Mouse (Mus musculus) embryonic facial prominence, embryonic 10.5 days (tissue): ENCODE results near the gene Mbl1. TPM values are rescaled to one million over a fixed set of nuclear protein-coding genes. Genes with fewer than 3 reads are reported as not detected.
A peak's percentile ranks its signal among the peaks of the same experiment; 100 is the strongest.

Experiments used
- DNase-seq: peaks from one replicate; pipeline ENCODE4 v3.0.0-alpha.2; 2017; ENCODE audit warnings: low spot score
- H3K27ac ChIP-seq: fragments of 300-500 bp; sonication (generic); replicated peaks from 2 replicates; pipeline ENCODE4 v1.5.1; 2016; ENCODE audit warnings: mild to moderate bottlenecking
- H3K27me3 ChIP-seq: fragments of 300-500 bp; sonication (generic); replicated peaks from 2 replicates; pipeline ENCODE4 v1.6.1; 2016; ENCODE audit warnings: low read depth, mild to moderate bottlenecking; ENCODE audit not compliant: poor library complexity, severe bottlenecking
- H3K36me3 ChIP-seq: fragments of 300-500 bp; sonication (generic); replicated peaks from 2 replicates; pipeline ENCODE4 v1.6.1; 2016; ENCODE audit warnings: mild to moderate bottlenecking, moderate library complexity
- H3K4me1 ChIP-seq: fragments of 300-500 bp; sonication (generic); 2 replicates; pipeline ENCODE4 v1.6.1; 2016
- H3K4me3 ChIP-seq: fragments of 300-500 bp; sonication (generic); 2 replicates; pipeline ENCODE4 v1.5.1; 2016; ENCODE audit warnings: mild to moderate bottlenecking, moderate library complexity
- H3K9me3 ChIP-seq: fragments of 300-500 bp; sonication (generic); 2 replicates; pipeline ENCODE4 v1.6.1; 2016; ENCODE audit warnings: mild to moderate bottlenecking
- WGBS: fragments of 180-500 bp; shearing (Covaris S2); methylation state at CpG from one replicate; pipeline ENCODE4 v1.1.7; 2016; 5-methylcytosine and 5-hydroxymethylcytosine counted together
- polyA plus RNA-seq: library from polyadenylated mRNA; unstranded; fragments of >200 nt; fragmentation: Nextera tagmentation; extraction: Ambion mirVana; gene quantifications from 2 replicates; pipeline ENCODE4 v1.2.1, GENCODE M21; 2016

Mbl1 gene
- polyA plus RNA-seq, 1 experiment from 2014 or later, result not detected

DNA sequence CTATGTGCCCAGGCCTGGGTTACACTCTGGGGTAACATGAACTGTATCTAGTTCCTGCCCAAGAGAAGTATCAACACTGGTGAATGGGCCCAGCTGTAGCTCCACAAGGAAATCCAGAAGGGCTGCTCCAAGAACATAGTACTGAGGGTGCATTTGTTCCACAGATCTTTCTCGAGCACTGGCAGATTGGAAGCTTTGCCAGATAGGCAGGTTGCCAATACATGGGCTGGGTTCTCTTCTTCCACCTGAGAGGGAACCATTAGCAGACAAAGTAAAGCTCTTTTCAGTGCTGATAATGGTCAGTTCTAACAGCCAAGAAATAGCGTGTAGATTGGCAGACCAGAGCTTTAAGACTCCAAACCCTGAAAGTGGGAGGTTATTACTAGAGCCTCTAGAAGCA lies 3.9 kb upstream of the Mbl1 start:
- H3K9me3 ChIP-seq, result no peaks in the 10 kb centered on the region
- WGBS, result 83% methylated on average over 2 of the region's 2 CpGs
- no peak overlapping the region for H3K4me3 ChIP-seq
- H3K27me3 ChIP-seq, result no peaks in the 10 kb centered on the region
- no peak overlapping the region for H3K27ac ChIP-seq
- H3K4me1 ChIP-seq, result no peaks in the 10 kb centered on the region
- no peak for DNase-seq
- no peaks in the 10 kb centered on the region for H3K36me3 ChIP-seq

DNA sequence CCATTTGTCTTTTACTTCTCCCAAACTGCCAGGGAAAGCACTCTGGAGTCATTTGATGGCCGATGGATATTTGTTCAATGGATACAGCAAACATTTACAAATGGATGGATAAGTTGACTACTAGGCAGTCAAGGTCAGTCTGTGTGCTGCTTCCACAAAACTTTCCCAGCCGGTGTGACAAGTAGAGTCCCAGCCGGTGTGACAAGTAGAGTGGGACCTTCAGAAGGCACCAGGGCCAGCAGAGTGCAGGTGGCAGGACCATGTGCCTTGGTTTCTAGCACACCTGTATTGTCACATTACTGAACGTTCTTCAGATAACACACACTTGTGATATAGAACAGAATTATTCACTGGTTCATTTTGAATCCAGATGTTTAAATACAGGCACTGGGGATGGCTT lies 8.8 kb downstream of the Mbl1 start:
- 90% methylated on average over 4 of the region's 4 CpGs for WGBS
- DNase-seq, result no peak
- Histone ChIP-seq H3K36me3 (no peaks in the 10 kb centered on the region), H3K4me1 (peaks cover 8% of the 10 kb centered on the region), H3K4me3 (no peak overlapping the region), H3K27ac (no peak overlapping the region), H3K27me3 (no peaks in the 10 kb centered on the region), H3K9me3 (no peaks in the 10 kb centered on the region)

DNA sequence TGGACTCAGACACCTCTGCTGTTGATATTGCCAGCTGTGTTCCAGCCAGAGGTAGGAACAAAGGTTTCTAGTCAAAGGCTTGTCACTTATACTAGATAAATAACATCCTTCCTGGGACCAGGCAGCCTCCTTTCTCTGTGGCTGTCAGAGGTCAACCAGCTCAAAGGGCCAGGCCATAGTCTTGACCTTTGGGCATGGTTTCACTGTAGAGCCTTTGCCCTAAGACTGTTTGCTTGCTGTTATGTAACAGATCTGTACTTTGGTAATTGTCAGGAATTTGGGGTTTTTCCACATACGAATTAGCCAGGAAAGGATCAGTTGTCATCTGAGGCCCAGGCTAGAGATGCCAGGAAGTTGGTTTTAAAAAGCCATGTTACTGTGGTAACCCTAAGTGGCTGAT lies 9.5 kb downstream of the Mbl1 start:
- Histone ChIP-seq H3K27ac (no peak overlapping the region), H3K4me3 (no peak overlapping the region), H3K4me1 (peaks cover 8% of the 10 kb centered on the region), H3K27me3 (no peaks in the 10 kb centered on the region), H3K36me3 (no peaks in the 10 kb centered on the region), H3K9me3 (no peaks in the 10 kb centered on the region)
- DNase-seq, result peak; percentile 8
- 19% methylated on average over 1 of the region's 1 CpGs for WGBS

DNA sequence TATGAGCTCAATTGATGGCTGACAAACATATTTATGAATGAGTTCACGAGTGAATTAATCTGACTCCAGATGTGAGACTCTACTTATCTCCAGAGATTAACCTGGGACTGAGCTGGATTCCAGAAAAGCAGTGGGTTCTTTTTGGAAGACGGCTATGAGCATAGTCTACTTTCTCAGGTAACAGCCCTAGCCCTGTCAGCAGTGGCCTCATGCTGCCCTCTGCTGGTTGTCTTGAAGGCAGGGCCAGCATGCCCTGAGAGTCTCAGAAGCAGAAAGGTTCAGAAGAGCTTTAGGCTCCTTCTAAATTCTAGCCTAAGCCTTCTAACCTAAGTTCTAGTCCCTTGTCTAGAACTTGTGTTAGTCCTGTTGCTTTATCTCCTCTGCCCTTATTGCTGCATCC lies 11.4 kb downstream of the Mbl1 start:
- DNase-seq, result peak; percentile 56
- Histone ChIP-seq H3K27me3 (no peaks in the 10 kb centered on the region), H3K4me3 (no peak overlapping the region), H3K27ac (no peak overlapping the region), H3K4me1 (peaks cover 8% of the 10 kb centered on the region), H3K36me3 (no peaks in the 10 kb centered on the region), H3K9me3 (no peaks in the 10 kb centered on the region)
- WGBS, result 19% methylated on average over 2 of the region's 2 CpGs

DNA sequence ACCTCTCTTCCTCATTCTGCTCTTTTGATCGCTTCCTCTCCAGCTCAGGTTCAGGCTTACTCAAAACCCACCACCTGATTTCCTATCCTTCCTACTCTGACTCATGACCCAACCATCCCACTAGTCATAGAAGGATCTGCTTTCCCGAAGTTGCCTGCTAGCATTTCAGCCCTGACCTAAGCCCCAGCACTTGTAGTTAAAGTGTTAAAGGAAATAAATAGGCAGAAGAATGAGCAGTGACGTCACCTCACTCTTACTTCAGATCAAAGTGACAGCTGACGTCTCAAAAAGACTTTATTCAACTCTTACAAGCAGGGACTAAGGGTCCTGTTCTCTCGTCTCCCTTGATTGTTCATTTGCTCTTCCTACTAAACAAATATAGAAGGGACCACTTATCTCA lies 16.0 kb downstream of the Mbl1 start:
- no peak overlapping the region for H3K4me3 ChIP-seq
- H3K27me3 ChIP-seq, result no peaks in the 10 kb centered on the region
- H3K4me1 ChIP-seq, result no peaks in the 10 kb centered on the region
- no peaks in the 10 kb centered on the region for H3K36me3 ChIP-seq
- H3K27ac ChIP-seq, result no peak overlapping the region
- no peak for DNase-seq
- WGBS, result 66% methylated on average over 5 of the region's 5 CpGs
- no peaks in the 10 kb centered on the region for H3K9me3 ChIP-seq

DNA sequence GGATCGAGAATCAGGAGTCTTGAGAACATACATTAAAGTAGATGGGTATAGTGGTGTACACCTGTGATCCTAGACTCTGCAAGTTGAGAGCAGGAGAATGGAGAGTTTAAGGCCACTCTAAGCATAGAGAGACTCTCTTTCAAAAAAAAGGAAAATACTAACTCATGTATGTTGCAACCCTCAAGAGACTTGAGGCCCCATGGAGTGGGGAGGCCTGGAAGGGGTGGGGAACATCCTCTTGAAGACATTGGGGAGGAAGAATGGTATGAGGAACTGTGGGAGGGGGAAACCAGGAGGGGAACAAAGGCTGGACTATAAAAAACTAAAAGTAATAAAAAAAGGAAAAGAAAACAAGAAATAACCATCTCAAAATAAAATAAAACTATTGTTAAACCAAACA lies 17.3 kb downstream of the Mbl1 start:
- no peaks in the 10 kb centered on the region for H3K9me3 ChIP-seq
- H3K4me3 ChIP-seq, result no peak overlapping the region
- no peaks in the 10 kb centered on the region for H3K36me3 ChIP-seq
- no peak for DNase-seq
- H3K4me1 ChIP-seq, result no peaks in the 10 kb centered on the region
- no peak overlapping the region for H3K27ac ChIP-seq
- WGBS, result 88% methylated on average over 1 of the region's 1 CpGs
- H3K27me3 ChIP-seq, result no peaks in the 10 kb centered on the region

DNA sequence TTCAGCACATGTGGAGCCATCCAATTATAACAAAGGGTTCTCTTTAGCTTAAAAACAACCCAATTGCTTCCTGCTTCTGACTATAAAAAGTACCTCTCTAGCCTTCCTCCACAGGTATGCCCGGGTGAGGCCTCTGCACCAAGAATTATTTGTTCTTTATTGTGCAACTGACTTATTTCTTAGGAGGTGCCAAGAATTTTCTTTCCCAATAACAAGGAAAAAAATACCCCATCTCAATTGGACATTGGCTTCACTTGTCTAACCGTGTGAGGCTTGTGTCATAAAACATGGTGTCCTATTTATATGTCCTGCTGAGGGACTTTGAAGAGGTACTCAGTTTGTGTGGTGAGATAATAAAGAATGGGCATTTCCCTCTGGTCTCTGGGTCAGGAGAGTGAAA lies 19.3 kb downstream of the Mbl1 start:
- no peaks in the 10 kb centered on the region for H3K27me3 ChIP-seq
- no peaks in the 10 kb centered on the region for H3K36me3 ChIP-seq
- no peak for DNase-seq
- WGBS, result 83% methylated on average over 2 of the region's 2 CpGs
- H3K4me1 ChIP-seq, result no peaks in the 10 kb centered on the region
- no peak overlapping the region for H3K4me3 ChIP-seq
- H3K9me3 ChIP-seq, result no peaks in the 10 kb centered on the region
- no peak overlapping the region for H3K27ac ChIP-seq

DNA sequence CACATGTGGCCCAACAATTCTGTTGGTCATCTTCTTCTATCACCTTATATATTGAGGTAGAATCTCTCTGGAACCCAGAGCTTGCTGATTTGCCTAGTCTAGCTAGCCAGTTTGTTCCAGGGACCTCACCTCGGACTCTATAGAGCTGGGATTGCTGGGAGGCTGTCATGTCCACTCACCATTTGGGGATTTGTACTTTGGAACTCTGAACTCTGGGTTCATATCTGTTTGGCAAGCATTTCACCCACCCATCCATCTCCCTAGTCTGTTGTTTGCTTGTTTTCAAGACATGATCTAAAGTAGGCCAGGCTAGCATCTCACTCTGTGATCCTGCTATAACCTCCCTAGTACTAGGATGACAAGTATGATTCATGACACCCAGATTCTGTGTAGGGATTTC lies 23.5 kb downstream of the Mbl1 start:
- DNase-seq, result no peak
- Histone ChIP-seq H3K4me1 (no peaks in the 10 kb centered on the region), H3K27ac (no peak overlapping the region), H3K9me3 (no peaks in the 10 kb centered on the region), H3K4me3 (no peak overlapping the region), H3K36me3 (no peaks in the 10 kb centered on the region), H3K27me3 (no peaks in the 10 kb centered on the region)
- 74% methylated on average over 1 of the region's 1 CpGs for WGBS

DNA sequence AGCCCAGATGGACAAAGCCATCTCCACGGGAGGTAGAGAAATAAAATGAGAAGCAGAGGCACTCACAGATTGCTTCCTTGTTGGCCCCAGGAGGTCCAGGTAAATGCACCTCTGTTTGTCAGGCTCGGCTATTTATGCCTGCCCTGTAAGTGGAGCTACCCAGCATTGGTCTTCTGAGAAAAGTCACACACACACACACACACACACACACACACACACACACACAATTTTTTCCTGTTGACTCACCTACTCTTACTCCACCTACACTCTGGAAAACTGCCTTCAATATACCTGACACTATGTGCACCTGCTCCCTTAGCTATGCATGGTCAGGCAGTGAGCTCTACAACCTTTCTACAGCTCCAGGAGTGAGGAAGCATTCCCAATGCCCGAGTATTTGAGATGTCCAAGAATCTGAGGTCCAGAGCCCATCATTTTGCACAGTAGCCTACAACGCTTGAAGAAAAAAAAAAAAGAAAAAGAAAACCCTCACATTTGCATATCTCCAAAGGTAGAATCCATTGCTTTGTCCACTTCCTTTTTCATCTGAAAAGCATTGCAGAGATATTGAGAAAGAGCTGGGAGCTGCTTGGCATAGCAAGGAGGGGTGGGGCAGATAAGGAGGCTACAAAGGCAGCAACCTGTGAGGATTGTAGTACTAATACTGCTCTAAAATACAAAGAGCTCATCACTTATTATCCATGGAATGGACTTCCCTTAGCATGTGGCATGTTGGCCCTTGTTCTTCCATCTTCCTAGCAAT lies 34.0 kb downstream of the Mbl1 start, which contains the start of gene Sftpd:
Sftpd (minus strand) TSS at position 91 of the 763 bp plus-strand sequence.
- Histone ChIP-seq H3K4me1 (no peaks in the 10 kb centered on the region), H3K27ac (no peak within 1 kb of the TSS), H3K4me3 (no peak within 1 kb of the TSS), H3K27me3 (no peaks in the 10 kb centered on the region), H3K9me3 (no peaks in the 10 kb centered on the region), H3K36me3 (no peaks in the 10 kb centered on the region)
- 82% methylated on average over 4 of the region's 4 CpGs for WGBS
- no peak for DNase-seq

DNA sequence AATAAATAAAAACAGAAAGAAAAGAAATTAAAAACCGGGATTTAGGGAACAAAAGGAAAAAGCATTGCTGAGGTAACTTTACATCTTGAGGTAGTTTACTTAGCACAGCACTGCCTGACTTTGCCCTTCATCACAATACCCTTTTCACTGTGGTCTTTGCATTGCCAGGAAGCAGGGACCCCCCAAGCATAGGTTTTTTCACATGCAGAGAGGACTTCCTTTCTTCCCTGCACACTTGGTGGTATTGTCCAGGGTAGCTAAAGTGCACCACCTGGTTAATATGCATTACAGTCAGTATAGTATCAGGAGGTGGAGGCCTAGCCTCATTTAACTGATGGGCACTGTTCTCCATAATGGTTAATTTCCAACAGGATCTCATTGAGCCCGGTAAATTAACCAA lies 38.2 kb downstream of the Mbl1 start:
- H3K36me3 ChIP-seq, result no peaks in the 10 kb centered on the region
- WGBS, result 79% methylated on average over 2 of the region's 2 CpGs
- H3K9me3 ChIP-seq, result peaks cover 7% of the 10 kb centered on the region
- H3K27ac ChIP-seq, result no peak overlapping the region
- H3K4me3 ChIP-seq, result no peak overlapping the region
- no peaks in the 10 kb centered on the region for H3K4me1 ChIP-seq
- H3K27me3 ChIP-seq, result no peaks in the 10 kb centered on the region
- no peak for DNase-seq

DNA sequence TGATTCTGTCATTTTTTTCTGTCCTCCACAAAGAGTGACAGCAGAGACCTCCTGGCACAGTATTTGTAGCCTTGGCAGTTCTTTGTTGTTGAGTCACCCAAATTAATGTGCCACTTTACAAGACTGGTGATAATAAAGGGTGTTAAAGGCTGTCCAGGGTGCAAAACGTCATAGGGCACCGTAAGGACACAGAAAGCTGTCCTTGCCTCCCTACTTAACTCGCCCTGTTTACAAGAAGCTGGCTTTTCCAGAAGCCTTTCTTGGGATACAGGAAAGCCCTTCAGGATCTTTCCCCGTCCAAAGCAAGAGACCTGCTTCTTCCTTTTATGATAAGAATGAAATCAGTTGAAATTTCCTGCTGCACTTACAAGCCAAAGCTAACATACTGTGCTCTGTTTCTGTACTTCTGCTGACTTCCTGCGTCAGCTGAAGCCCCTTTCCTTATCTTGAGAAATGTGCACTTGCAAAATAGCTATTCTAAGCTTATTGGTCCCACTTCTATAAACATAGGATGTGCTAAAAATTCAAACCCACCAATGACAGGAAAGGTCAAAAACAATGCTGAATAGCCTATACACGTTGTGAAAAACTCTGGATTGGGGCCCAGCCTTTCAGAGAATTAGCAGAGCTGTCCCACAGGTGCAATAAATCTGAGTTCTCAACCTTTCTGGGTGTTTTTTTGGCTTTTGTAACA lies 46.9 kb downstream of the Mbl1 start:
- 73% methylated on average over 6 of the region's 6 CpGs for WGBS
- H3K36me3 ChIP-seq, result no peaks in the 10 kb centered on the region

More for the DNA sequence above, 46.9 kb downstream of the Mbl1 start:
- DNase-seq, result no peak
- no peak overlapping the region for H3K27ac ChIP-seq
- no peaks in the 10 kb centered on the region for H3K27me3 ChIP-seq
- H3K9me3 ChIP-seq, result no peaks in the 10 kb centered on the region
- H3K4me3 ChIP-seq, result no peak overlapping the region
- no peaks in the 10 kb centered on the region for H3K4me1 ChIP-seq
